Mouse (Mus musculus): ENCODE measurements around the gene Odf3. TPM values are rescaled to one million over a fixed set of nuclear protein-coding genes. Genes with fewer than 3 reads are reported as not detected.
"Not testable (repeated sequence)": the region's sequence is repeated elsewhere in the genome, so short reads cannot be mapped to it uniquely, and the experiment has no call there.

Odf3 gene
- total RNA-seq, 2 experiments from 2014 or later: not detected

GRCm38 (mm10) chr7:140874224-140874623 lies 26.6 kb downstream of the Odf3 start:
- no peak for DNase-seq
- intact Hi-C loops (cut with DNase I; ENCODE audit: low total_unique reads): no loop called here

- no peak for DNase-seq
- intact Hi-C loops (cut with DNase I; ENCODE audit: low total_unique reads): no loop called here
Observed at GRCm38 (mm10) chr7:140877364-140877763, 29.8 kb downstream of the Odf3 start.

DNA sequence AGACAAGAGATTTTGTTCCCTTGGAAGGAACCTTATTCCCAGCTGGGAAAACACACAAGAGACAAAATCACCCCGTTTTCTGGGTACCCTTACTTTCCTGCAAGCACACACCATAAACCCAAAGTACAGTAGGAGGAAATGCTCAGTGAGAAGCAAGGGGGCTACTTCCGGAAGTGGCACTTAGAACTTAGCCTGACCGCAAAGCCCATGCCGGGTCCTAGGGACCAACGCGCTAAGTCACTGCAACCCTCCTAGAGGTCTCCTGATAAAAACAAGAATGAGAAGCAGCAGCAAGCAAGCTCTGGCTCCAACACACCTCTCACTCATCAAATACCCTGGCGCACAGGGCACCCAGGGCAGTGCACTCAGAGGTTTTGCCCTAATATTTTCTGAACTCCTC lies 31.8 kb downstream of the Odf3 start:
- intact Hi-C loops (cut with DNase I; ENCODE audit: low total_unique reads): no loop called here
- no peak for DNase-seq

- DNase-seq: no peak
- intact Hi-C loops (cut with DNase I; ENCODE audit: low total_unique reads): no loop called here
Observed at GRCm38 (mm10) chr7:140880419-140880818, 32.8 kb downstream of the Odf3 start.

GRCm38 (mm10) chr7:140880865-140881515 lies 33.4 kb downstream of the Odf3 start:
- intact Hi-C loops (cut with DNase I; ENCODE audit: low total_unique reads): no loop called here
- no peak for DNase-seq

DNA sequence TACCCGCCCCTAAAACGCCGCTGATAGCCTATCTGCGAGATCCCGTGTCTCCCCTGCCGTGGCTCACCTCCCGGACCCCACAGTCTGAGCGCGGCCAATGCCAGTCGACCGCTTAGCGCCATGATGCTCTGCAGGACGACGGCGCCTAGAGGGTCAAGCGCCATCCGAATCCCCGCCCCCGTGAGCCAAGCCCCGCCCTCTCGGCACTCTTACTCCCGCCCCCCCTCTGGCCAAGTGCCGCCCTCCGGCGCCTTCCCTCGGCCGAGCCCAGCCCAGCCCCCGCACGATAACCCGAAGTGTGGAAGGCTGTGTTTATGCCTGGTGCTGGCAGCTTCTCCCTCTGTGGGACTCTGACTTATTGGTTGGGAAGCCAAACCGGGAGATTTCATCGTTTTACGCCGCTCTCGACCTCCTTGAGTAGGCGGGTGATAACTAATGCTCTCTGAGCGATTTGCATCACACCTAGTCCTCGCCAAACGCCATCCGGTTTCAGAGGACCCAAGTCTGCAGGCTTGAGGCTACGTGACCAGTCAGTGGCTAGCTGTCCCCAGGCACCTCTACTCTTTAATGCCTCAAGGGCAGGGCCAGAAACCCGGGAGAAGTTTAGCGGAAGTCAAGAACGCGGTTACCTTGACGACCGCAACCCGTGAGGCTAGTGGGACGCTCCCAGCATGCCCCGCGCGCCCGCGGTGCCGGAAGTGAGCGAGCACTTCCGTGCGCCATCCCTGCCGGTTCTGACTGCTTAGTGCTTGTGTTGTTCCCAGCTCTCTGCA lies 34.3 kb downstream of the Odf3 start, which contains the start of the genes Psmd13 and Sirt3:
Gene Psmd13, plus strand, starts transcription at position 273 of the 773 bp plus-strand sequence.
Gene Sirt3, minus strand, starts transcription at position 614 of the 773 bp plus-strand sequence.
- intact Hi-C loops (cut with DNase I; ENCODE audit: low total_unique reads): no loop called here
- DNase-seq: peak; percentile 95

DNA sequence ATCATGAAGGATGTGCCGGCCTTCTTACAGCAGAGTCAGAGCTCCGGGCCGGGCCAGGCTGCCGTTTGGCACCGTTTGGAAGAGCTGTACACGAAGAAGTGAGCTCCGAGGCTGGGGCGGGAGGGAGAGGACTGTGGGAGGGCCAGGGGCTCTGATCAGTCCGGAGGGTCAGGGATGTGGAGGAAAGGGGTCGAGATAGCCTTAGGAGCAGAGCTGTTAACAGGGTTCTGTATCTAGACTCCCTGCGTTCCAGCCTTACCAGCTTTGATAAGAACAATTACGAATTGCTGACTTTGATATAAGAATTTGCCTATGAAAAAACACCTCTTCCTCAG lies 34.8 kb downstream of the Odf3 start:
- no peak for DNase-seq
- intact Hi-C loops (cut with DNase I; ENCODE audit: low total_unique reads): no loop called here

GRCm38 (mm10) chr7:140890636-140891035 lies 43.0 kb downstream of the Odf3 start:
- DNase-seq; intact Hi-C loops (cut with DNase I; ENCODE audit: low total_unique reads): not testable (repeated sequence)

GRCm38 (mm10) chr7:140894031-140894430 lies 46.4 kb downstream of the Odf3 start:
- intact Hi-C loops (cut with DNase I; ENCODE audit: low total_unique reads): no loop called here
- DNase-seq: no peak

- intact Hi-C loops (cut with DNase I; ENCODE audit: low total_unique reads): no loop called here
Observed at GRCm38 (mm10) chr7:140894611-140895010, 47.0 kb downstream of the Odf3 start.

DNA sequence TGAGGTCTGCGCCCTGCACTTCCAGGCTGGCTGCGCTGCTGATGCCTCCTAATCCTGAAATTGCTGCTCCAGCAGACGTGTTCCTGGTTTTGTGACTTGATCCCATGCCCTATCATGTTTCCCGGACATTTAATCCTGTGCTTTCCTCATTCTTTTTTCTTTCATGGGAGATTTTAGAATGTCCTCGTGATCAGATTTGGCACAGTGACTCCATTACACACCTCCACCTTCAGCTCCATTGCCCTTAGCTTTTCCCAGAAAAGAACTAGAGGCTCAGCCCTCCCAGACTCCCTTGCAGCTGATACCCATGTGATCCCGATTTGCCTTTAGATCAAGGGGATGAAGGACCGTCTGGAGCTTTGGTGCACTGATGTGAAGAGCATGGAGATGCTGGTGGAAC lies 50.3 kb downstream of the Odf3 start:
- no peak for DNase-seq
- intact Hi-C loops (cut with DNase I; ENCODE audit: low total_unique reads): no loop called here

More at GRCm38 (mm10) chr7:140894611-140895010, 47.0 kb downstream of the Odf3 start:
- no peak for DNase-seq

- intact Hi-C loops (cut with DNase I; ENCODE audit: low total_unique reads): no loop called here
- DNase-seq: no peak
Observed at GRCm38 (mm10) chr7:140899121-140899520, 51.5 kb downstream of the Odf3 start.

GRCm38 (mm10) chr7:140900220-140900619 lies 52.6 kb downstream of the Odf3 start, which contains the start of gene Cox8b:
Cox8b (minus strand) TSS chr7:140900446.
- peak; percentile 67 for DNase-seq
- intact Hi-C loops (cut with DNase I; ENCODE audit: low total_unique reads): no loop called here

Other genes with a start within 250 kb of the Odf3 start
- not detected for gene Olfr46, start 246.5 kb upstream of the Odf3 start, total RNA-seq (2021)
- not detected for gene Olfr61, start 218.8 kb upstream of the Odf3 start, total RNA-seq (2021)
- gene Olfr53, start 201.4 kb upstream of the Odf3 start, total RNA-seq (2021): not detected
- gene Olfr539, start 187.9 kb upstream of the Odf3 start, total RNA-seq (2021): not detected
- not detected for gene Olfr45, start 165.9 kb upstream of the Odf3 start, total RNA-seq (2021)
- not detected for gene Olfr541, start 150.5 kb upstream of the Odf3 start, total RNA-seq (2021)
- under 1 TPM; 0.21 to 0.33 TPM for gene Cyp2e1, start 84.1 kb upstream of the Odf3 start, total RNA-seq (2021)
- gene Syce1, start 60.0 kb upstream of the Odf3 start, total RNA-seq (2021): not detected
- gene Zfp941, start 25.6 kb upstream of the Odf3 start, total RNA-seq (2021): not detected
- not detected for gene Urah, start 12.8 kb upstream of the Odf3 start, total RNA-seq (2021)
- not detected for gene Scgb1c1, start 2.3 kb upstream of the Odf3 start, total RNA-seq (2021)
- not detected for gene Gm45785, start 8.5 kb downstream of the Odf3 start, total RNA-seq (2021)
- gene Ric8a, start 9.2 kb downstream of the Odf3 start, total RNA-seq (2021): 10 to 100 TPM; 13.9 to 16.2 TPM
- gene Bet1l, start 9.8 kb downstream of the Odf3 start, total RNA-seq (2021): 10 to 100 TPM in 1 of 2 experiments, 1 to 10 TPM in 1; 8.3 to 11.1 TPM
- 10 to 100 TPM; 93.5 to 94.2 TPM for gene Psmd13, start 34.2 kb downstream of the Odf3 start, total RNA-seq (2021)
- gene Sirt3, start 34.5 kb downstream of the Odf3 start, total RNA-seq (2021): 10 to 100 TPM; 19.5 to 24.7 TPM
- gene Cox8b, start 52.6 kb downstream of the Odf3 start, total RNA-seq (2021): 1,000 to 10,000 TPM; 1,269 to 1,458 TPM
- gene Nlrp6, start 73.1 kb downstream of the Odf3 start, total RNA-seq (2021): not detected
- 1 to 10 TPM; 6.7 to 6.9 TPM for gene Pgghg, start 93.6 kb downstream of the Odf3 start, total RNA-seq (2021)
- gene Ifitm5, start 102.5 kb downstream of the Odf3 start, total RNA-seq (2021): not detected
- not detected for gene Gm45717, start 108.1 kb downstream of the Odf3 start, total RNA-seq (2021)
- gene Ifitm2, start 108.2 kb downstream of the Odf3 start, total RNA-seq (2021): 100 to 1,000 TPM in 1 of 2 experiments, 10 to 100 TPM in 1; 83.9 to 105 TPM
- gene Ifitm1, start 119.4 kb downstream of the Odf3 start, total RNA-seq (2021): 1 to 10 TPM; 1.3 to 1.4 TPM
- 10 to 100 TPM; 44.9 to 54.0 TPM for gene Ifitm3, start 163.0 kb downstream of the Odf3 start, total RNA-seq (2021)
- not detected for gene Ifitm6, start 170.1 kb downstream of the Odf3 start, total RNA-seq (2021)
- gene Gm17387, start 181.3 kb downstream of the Odf3 start, total RNA-seq (2021): not detected
- under 1 TPM in 1 of 2 experiments, not detected in 1; 0.23 TPM for gene B4galnt4, start 213.3 kb downstream of the Odf3 start, total RNA-seq (2021)
- gene Pkp3, start 230.4 kb downstream of the Odf3 start, total RNA-seq (2021): not detected